Mouse (Mus musculus) heart, embryonic 15.5 days (tissue): Measurements from ENCODE around the gene Rilpl1. TPM values are rescaled to one million over a fixed set of nuclear protein-coding genes. Genes with fewer than 3 reads are reported as not detected.
A peak's percentile ranks its signal among the peaks of the same experiment; 100 is the strongest.

Experiments
- ATAC-seq: fragments of 200-750 bp; cut with Nextera tagmentation; replicated peaks from 2 replicates; pipeline ENCODE4 v1.8.0; 2017; ENCODE audit warnings: low read depth, moderate TSS enrichment; ENCODE audit not compliant: insufficient number of reproducible peaks, insufficient read depth, low FRiP score
- H3K27ac ChIP-seq: fragments of 300-500 bp; sonication (generic); 2 replicates; pipeline ENCODE4 v1.5.1; 2015; ENCODE audit warnings: mild to moderate bottlenecking, inconsistent platforms
- H3K27me3 ChIP-seq: fragments of 300-500 bp; sonication (generic); 2 replicates; pipeline ENCODE4 v1.6.1; 2015; ENCODE audit warnings: inconsistent platforms
- H3K36me3 ChIP-seq: fragments of 300-500 bp; sonication (generic); 2 replicates; pipeline ENCODE4 v1.6.1; 2015; ENCODE audit warnings: mild to moderate bottlenecking, inconsistent platforms
- H3K4me1 ChIP-seq: fragments of 300-500 bp; sonication (generic); replicated peaks from 2 replicates; pipeline ENCODE4 v1.6.1; 2015; ENCODE audit warnings: inconsistent platforms
- H3K4me2 ChIP-seq: fragments of 300-500 bp; sonication (generic); 2 replicates; pipeline ENCODE4 v1.6.1; 2015; ENCODE audit warnings: inconsistent platforms, mild to moderate bottlenecking, moderate library complexity
- H3K4me3 ChIP-seq: fragments of 300-500 bp; sonication (generic); 2 replicates; pipeline ENCODE4 v1.5.1; 2015; ENCODE audit warnings: mild to moderate bottlenecking, inconsistent platforms
- H3K9ac ChIP-seq: fragments of 300-500 bp; sonication (generic); 2 replicates; pipeline ENCODE4 v1.6.1; 2015; ENCODE audit warnings: mild to moderate bottlenecking, inconsistent platforms
- H3K9me3 ChIP-seq: fragments of 300-500 bp; sonication (generic); replicated peaks from 2 replicates; pipeline ENCODE4 v1.6.1; 2016; ENCODE audit warnings: inconsistent platforms
- WGBS: fragments of 180-500 bp; shearing (Covaris S2); methylation state at CpG from one replicate; pipeline ENCODE4 v1.1.7; 2015; ENCODE audit warnings: mixed read lengths; 5-methylcytosine and 5-hydroxymethylcytosine counted together
- polyA plus RNA-seq: library from polyadenylated mRNA; unstranded; fragments of >200 nt; fragmentation: Nextera tagmentation; extraction: Ambion mirVana; gene quantifications from 2 replicates; pipeline ENCODE4 v1.2.1, GENCODE M21; 2015

The Rilpl1 gene
- polyA plus RNA-seq, 1 experiment from 2014 or later = 27.8 TPM

DNA sequence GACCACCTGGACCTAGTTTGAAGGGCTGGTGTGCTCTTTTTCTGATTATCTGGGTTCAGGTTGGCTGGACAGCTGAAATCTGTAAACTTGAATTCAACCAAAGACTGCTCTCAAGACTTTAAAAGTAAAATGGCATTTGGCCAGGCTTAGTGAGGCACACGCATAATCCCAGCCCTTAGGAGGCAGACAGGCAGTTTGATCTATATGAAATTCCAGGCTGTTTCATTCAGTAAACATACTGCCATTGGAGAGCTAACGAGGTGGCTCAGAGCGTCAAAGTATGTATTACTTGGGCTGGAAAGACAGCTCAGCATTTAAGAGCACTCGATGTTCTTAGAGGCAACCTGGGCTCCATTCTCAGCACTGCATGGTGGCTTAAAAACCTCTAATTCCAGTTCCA lies 39.5 kb downstream of the Rilpl1 start:
- Histone ChIP-seq H3K4me3 (no peak overlapping the region), H3K27ac (no peak overlapping the region), H3K27me3 (no peaks in the 10 kb centered on the region), H3K9me3 (no peaks in the 10 kb centered on the region), H3K4me2 (no peak overlapping the region), H3K9ac (no peak overlapping the region), H3K4me1 (no peaks in the 10 kb centered on the region), H3K36me3 (peaks cover 40% of the 10 kb centered on the region)
- no peak for ATAC-seq
- WGBS = 88% methylated on average over 4 of the region's 4 CpGs

DNA sequence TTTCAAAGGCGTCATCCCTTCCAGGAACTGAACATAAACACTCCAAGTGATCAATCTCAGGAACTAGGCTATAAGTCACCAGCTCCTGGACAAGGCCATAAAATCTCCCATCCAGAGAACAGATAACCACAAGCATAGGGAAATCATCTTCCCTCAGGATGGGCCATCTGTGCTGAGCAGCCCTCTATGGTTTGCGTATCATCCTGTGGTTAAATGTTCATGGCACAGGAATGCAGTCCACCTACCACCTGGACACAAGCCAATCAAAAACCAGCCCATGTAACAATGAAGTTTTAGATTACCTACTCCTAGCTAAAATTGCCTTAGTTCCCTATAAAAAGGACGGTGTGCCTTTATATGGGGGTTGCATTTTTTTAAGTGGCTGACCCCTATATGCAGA lies 42.3 kb downstream of the Rilpl1 start:
- Histone ChIP-seq H3K9ac (no peak overlapping the region), H3K36me3 (peaks cover 34% of the 10 kb centered on the region), H3K4me1 (peaks cover 11% of the 10 kb centered on the region), H3K4me2 (no peak overlapping the region), H3K27ac (no peak overlapping the region), H3K27me3 (no peaks in the 10 kb centered on the region), H3K4me3 (no peak overlapping the region), H3K9me3 (no peaks in the 10 kb centered on the region)
- ATAC-seq = no peak
- WGBS = 86% methylated on average over 3 of the region's 3 CpGs

DNA sequence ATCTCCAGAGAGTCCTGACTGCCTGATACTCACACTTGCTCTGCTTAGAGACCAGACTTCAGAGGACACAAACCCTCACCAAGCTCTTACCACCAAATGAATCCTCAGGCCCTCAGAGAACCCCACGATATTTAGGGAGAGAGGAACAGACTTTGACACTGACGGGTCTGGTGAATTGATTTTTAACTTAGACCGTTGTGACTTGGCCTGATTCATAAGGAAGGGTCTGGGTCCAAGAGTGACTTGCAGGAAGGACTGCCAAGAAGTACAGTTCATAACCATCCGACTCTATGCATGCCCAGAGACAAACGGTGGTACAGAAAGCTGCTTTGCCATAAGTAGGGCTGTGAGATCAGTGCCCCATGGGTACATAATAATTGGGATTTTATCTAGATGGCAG lies 45.5 kb downstream of the Rilpl1 start:
- Histone ChIP-seq H3K27ac (no peak overlapping the region), H3K4me1 (peaks cover 12% of the 10 kb centered on the region), H3K27me3 (no peaks in the 10 kb centered on the region), H3K4me3 (no peak overlapping the region), H3K4me2 (no peak overlapping the region), H3K9ac (no peak overlapping the region), H3K36me3 (peaks cover 10% of the 10 kb centered on the region), H3K9me3 (no peaks in the 10 kb centered on the region)
- no peak for ATAC-seq
- 90% methylated on average over 5 of the region's 5 CpGs for WGBS

DNA sequence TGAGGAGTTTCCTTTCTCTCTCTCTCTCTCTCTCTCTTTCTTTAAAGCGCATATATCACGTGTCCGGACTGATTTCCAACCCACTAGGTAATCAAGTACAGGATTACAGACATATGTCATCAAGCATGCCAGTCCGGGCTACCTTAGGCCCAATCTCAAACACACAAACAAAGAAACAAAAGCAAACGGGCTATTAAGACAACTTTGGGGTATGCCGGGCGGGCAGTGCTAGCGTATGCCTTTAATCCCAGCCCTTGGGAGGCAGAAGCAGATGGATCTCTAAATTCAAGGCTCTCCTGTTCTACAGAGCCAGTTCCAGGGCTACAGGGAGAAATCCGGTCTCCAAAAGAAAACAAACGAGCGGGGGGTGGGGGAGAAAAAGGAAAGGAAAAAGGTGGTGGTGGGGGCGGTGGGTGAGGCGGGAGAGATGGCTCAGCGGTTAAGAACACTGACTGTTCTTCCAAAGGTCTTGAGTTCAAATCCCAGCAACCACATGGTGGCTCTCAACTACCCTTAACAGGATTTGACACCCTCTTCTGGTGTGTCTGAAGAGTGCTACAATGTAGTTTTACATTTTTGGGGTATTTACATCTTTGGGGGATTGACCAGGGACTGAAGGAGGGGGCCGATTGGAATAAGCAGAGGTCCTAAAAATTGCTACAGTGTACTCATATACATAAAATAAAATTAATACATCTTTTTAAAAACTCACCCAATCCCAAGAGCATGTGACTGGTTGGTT lies 47.4 kb downstream of the Rilpl1 start:
- no peaks in the 10 kb centered on the region for H3K27me3 ChIP-seq
- peak overlapping the region; percentile 98 for H3K27ac ChIP-seq
- H3K36me3 ChIP-seq = no peaks in the 10 kb centered on the region
- H3K4me1 ChIP-seq = peaks cover 13% of the 10 kb centered on the region
- 8% methylated on average over 15 of the region's 15 CpGs for WGBS
- peak overlapping the region; percentile 67 for H3K4me2 ChIP-seq
- peak overlapping the region; percentile 62 for H3K9ac ChIP-seq
- no peaks in the 10 kb centered on the region for H3K9me3 ChIP-seq
- peak overlapping the region; percentile 66 for H3K4me3 ChIP-seq
- ATAC-seq = 0 out of 2 replicates have a peak, but pooled peaks have one; percentile 16

DNA sequence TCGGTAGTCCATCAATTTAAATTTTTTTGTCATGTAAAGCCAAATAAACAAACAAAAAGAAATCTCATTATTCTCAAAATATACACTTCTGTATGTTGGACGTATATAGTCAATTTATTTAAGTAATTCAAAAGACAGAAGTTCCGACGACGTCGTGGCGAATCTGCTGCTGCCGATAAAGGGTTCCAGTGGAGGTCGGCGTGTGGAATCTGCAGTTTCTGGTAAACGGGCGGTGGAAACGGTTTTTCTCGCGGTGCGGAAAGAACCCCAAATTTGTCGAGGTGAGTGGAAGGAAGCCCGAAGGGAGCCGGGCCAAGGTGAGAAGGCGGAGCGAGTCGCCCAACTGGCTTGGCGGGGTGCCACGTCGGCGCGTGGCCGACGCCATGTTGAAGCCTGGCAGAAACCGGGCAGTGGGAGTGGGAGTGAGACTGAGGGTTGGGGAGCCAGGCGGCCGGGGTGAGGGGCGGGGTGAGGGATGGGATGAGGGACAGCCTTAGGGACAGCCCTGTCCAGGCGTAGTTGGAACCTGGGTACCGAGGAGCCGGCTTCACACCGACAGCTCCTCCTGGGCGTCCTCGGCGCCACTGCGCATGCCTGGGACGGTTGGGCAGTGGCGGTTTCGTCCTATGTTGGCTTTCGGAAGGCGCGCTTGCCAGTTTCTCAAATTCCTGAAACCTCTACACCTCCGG lies 48.1 kb downstream of the Rilpl1 start, which contains the start of gene Snrnp35:
Gene Snrnp35 (plus strand): TSS at position 169 of the 689 bp plus-strand sequence.
- Histone ChIP-seq H3K36me3 (no peaks in the 10 kb centered on the region), H3K27me3 (no peaks in the 10 kb centered on the region), H3K4me1 (peaks cover 18% of the 10 kb centered on the region), H3K4me2 (peak within 1 kb of the TSS; percentile 67), H3K4me3 (peak within 1 kb of the TSS; percentile 66), H3K9me3 (no peaks in the 10 kb centered on the region), H3K27ac (peak within 1 kb of the TSS; percentile 98), H3K9ac (peak within 1 kb of the TSS; percentile 62)
- WGBS = under 1% methylated on average over 48 of the region's 48 CpGs
- peak; percentile 94 for ATAC-seq

DNA sequence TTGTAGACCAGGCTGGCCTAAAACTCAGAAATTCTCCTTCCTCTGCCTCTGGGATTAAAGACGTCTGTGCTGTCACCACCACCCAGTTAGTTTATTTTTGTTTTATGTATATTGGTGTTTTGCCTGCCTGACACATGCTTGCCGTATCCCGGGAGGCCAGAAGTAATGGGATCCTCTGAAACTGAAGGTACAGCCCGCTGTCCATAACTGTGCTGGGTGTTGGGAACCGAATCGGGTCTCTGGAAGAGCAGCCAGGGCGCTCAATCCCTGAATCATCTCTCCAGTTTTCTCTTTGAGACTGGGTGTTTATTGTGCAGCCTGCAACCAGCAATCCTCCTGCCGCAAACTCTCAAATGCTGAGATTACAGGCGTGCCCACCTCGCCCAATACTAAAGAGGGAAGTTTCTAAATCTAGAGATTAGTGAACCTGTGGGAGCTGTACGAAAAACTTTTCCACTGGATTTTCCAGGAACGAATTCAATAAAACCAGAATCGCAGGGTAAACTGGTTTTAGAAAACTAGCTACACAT lies 48.7 kb downstream of the Rilpl1 start:
- no peak for ATAC-seq
- Histone ChIP-seq H3K4me1 (peaks cover 20% of the 10 kb centered on the region), H3K27ac (peak overlapping the region; percentile 98), H3K27me3 (no peaks in the 10 kb centered on the region), H3K4me2 (peak overlapping the region; percentile 67), H3K9ac (peak overlapping the region; percentile 62), H3K4me3 (peak overlapping the region; percentile 66), H3K36me3 (no peaks in the 10 kb centered on the region), H3K9me3 (no peaks in the 10 kb centered on the region)
- WGBS = 3% methylated on average over 13 of the region's 13 CpGs

DNA sequence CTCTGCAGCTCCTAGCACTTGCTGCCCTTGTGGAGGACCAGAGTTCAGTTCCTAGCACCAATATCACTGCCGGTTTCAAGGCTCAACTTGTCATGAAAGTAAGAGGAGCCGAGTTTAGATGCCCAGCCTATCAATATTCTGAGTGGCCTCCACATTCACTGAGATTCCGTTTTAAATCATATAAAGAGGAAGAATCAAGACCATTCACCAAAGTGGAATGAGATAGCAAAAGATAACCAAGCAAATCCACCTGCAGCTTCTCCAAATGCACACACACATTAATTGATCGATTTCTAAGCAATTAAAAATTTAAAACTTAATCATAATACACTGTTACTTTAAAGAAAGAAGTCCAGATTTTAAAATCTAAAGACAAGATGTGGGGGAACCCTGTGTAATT lies 49.5 kb downstream of the Rilpl1 start:
- WGBS = 89% methylated on average over 4 of the region's 4 CpGs
- no peak overlapping the region for H3K4me3 ChIP-seq
- peaks cover 20% of the 10 kb centered on the region for H3K4me1 ChIP-seq
- H3K9me3 ChIP-seq = no peaks in the 10 kb centered on the region
- ATAC-seq = no peak
- H3K36me3 ChIP-seq = no peaks in the 10 kb centered on the region
- no peak overlapping the region for H3K4me2 ChIP-seq
- no peak overlapping the region for H3K27ac ChIP-seq
- no peak overlapping the region for H3K9ac ChIP-seq
- no peaks in the 10 kb centered on the region for H3K27me3 ChIP-seq

DNA sequence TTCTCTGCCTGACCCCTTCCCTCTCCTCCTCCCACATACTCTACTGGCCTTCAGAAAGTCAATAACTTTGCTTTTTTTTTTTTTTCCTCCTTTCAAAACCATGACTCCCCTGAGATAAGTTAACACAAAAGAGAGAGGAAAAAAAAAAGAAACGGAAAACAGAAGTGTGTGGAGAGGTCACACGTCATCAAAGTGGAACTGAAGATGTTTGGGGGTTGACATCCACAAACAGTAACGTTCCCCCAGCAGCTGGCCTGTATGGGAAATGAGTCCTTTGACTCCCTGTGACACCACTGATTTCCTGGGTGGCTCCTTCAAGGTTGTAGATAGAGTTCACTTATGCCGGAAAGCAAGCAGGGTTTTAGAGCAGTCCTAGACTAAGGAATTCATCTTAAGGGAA lies 51.1 kb downstream of the Rilpl1 start:
- Histone ChIP-seq H3K4me3 (no peak overlapping the region), H3K36me3 (no peaks in the 10 kb centered on the region), H3K4me2 (no peak overlapping the region), H3K4me1 (peaks cover 24% of the 10 kb centered on the region), H3K27me3 (no peaks in the 10 kb centered on the region), H3K9ac (no peak overlapping the region), H3K9me3 (no peaks in the 10 kb centered on the region), H3K27ac (peak overlapping the region; percentile 10; the same call in 1 of the 2 replicates)
- ATAC-seq = no peak
- WGBS = 49% methylated on average over 4 of the region's 4 CpGs

DNA sequence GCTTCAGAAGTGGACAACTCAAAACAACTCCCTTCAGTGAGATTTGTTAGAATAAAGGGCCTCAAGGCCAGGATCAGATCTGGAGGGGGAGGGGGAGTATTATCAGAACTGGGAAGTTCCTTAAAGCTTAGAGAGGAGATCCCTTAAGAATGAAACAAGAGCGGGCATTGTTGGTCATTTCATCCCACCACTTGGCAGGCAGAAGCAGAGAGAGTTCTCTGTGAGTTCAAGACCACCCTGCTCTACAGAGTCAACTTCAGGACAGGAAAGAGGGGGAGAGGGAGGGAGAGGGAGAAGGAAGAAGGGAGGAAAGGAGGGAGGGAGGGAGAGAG lies 52.4 kb downstream of the Rilpl1 start:
- no peak overlapping the region for H3K4me3 ChIP-seq
- H3K4me2 ChIP-seq = peak overlapping the region; percentile 84
- WGBS = 73% methylated on average over 1 of the region's 1 CpGs
- H3K27ac ChIP-seq = peak overlapping the region; percentile 78
- no peak overlapping the region for H3K9ac ChIP-seq
- H3K27me3 ChIP-seq = no peaks in the 10 kb centered on the region
- H3K36me3 ChIP-seq = no peaks in the 10 kb centered on the region
- no peaks in the 10 kb centered on the region for H3K9me3 ChIP-seq
- ATAC-seq = no peak
- H3K4me1 ChIP-seq = peaks cover 13% of the 10 kb centered on the region

DNA sequence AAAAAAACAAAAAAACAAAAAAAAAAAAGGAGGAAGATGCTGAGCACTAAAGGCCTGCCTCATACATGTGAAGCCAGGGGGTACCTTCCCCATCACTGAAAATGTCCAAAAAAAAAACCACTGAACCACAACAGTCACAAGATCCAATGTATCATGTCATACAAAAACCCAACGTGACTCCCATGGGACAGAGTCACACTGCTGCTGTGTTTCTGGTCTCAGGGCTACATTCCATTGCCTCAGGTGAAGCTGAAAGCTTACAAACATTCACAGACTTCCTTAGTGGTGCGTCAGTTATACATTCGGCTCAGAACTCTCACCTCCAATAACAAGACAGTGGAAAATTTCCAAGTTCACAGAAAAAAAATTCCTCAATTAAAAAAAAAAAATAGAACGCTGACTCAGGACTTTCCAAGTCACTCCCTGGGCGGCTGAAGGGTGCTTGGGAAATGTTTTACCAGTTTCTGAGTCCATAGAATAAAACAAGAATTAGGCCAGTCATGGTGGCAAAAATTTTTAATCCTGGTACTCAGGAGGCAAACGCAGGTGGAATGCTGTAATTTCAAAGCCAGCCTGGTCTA lies 60.5 kb downstream of the Rilpl1 start:
- no peak for ATAC-seq
- H3K36me3 ChIP-seq = peaks cover 21% of the 10 kb centered on the region
- WGBS = 76% methylated on average over 6 of the region's 6 CpGs
- H3K9ac ChIP-seq = no peak overlapping the region
- no peak overlapping the region for H3K4me2 ChIP-seq
- H3K9me3 ChIP-seq = no peaks in the 10 kb centered on the region
- H3K4me1 ChIP-seq = peaks cover 4% of the 10 kb centered on the region; the same call in 1 of the 2 replicates
- no peak overlapping the region for H3K27ac ChIP-seq
- H3K4me3 ChIP-seq = no peak overlapping the region
- H3K27me3 ChIP-seq = no peaks in the 10 kb centered on the region

DNA sequence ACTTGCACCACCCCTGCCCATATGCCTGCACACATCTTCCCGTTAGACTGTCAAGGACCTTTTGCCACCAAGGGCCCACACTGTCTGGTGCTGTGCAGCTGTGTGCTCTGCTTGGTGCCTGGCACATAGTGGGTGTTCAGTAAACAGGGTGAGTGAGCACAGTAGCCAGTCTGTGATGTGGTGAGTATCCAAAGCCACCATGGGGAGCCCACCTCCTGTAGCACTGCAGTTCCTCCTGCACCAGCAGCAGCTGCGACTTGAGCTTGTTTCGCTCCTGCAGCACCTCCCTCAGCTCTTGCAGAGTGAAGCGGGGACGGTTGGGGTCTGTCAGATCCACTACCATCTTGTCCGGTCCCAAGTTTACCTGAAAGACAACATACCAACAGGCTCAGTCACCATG lies 61.7 kb downstream of the Rilpl1 start:
- Histone ChIP-seq H3K27me3 (no peaks in the 10 kb centered on the region), H3K4me2 (no peak overlapping the region), H3K27ac (no peak overlapping the region), H3K4me1 (no peaks in the 10 kb centered on the region), H3K9me3 (no peaks in the 10 kb centered on the region), H3K9ac (no peak overlapping the region), H3K36me3 (peaks cover 21% of the 10 kb centered on the region), H3K4me3 (no peak overlapping the region)
- no peak for ATAC-seq
- WGBS = 91% methylated on average over 6 of the region's 6 CpGs
